Mouse (Mus musculus): ENCODE measurements around the gene Cdkal1.

Cdkal1 gene

GRCm38 (mm10) chr13:29572477-29572876 lies 283.0 kb downstream of the Cdkal1 start:
- DNase-seq = no peak

GRCm38 (mm10) chr13:29565710-29566109 lies 289.8 kb downstream of the Cdkal1 start:
- no peak for DNase-seq

DNA sequence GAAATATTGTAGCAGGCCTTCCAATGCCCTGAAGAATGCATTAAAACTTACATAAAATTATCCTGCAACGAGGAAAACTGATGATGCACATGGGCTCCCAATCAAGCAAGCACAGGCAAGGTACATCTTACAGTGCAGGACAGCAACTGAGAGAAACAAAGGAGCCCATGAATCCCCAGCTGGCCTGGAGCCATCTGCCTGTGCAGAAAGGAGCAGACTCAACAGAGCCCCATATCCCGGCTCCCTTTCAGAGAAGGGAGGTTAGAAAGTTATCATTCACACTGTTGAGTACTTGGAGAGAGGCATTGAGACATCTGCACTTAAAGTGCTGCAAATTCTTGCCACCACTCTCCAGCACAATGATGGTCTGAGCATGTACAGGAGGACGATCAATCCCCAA lies 296.3 kb downstream of the Cdkal1 start:
- no peak for DNase-seq

DNA sequence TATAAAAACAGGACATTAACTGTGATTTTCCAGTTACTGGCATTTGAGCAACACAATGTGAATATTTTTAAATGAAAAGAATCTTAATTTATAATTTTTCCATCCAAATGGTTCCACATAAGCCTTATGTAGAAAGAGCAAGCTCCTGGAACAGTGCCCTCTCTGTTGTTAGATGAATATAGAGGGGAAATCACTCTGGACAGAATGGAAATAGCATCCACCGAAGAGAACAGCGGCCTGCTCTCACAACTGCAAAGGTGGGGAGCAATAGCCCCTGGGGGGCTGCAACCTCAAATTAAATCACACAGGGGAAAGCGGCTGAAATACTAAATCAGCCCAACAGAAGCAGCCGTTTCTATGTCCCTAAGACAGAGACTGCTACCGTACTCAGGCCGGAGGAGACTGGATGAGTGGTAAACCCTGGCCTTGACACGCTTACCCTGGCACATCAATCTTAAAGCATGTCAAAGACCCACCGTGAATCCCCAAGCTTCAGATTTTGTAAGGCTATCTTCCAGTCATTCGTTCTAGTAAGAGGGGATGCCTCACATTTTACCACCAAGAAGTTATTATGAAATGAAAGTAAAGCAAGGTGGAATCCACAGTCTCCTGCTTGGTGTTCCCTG lies 300.2 kb downstream of the Cdkal1 start:
- DNase-seq = no peak

DNA sequence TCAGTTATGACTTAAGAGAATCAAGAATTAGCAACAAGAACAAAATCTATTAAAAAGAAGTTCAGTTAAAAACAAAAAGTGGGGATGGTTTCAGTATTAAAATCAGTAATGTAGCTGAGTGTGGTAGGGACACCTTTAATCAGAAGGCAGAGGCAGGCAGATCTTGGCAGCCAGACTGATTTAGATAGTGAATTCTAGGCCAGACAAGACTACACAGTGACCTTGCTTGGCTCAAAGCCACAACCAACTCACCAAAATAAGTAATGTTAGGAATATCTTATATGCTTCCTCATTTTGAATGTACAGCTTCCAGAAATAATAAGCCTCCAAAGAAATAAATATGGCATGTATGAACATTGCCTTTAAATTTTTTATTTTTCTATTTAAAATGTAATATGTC lies 301.7 kb downstream of the Cdkal1 start:
- no peak for DNase-seq

- no peak for DNase-seq
Observed at GRCm38 (mm10) chr13:29552322-29552870, 303.1 kb downstream of the Cdkal1 start.

- no peak for DNase-seq
Observed at GRCm38 (mm10) chr13:29550886-29551285, 304.6 kb downstream of the Cdkal1 start.

DNA sequence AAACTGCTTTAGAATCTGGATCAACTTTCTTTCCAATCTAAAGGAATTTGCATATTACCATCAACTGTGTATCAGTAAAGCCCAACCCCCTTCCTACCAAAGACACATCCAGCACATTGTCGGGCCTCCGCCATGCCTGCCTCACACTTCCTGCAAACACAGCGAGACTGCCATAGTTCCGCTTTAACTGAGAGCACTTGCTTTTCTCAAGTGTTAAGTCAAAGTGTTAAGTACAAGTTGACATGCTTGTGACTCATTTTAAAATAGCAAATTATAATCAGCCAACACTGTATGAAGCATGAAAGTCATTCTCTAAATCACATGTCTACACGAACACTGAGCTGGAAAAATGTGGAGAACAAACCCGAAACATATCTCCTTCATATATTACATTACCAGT lies 305.3 kb downstream of the Cdkal1 start:
- no peak for DNase-seq

- no peak for DNase-seq
Observed at GRCm38 (mm10) chr13:29549761-29550160, 305.7 kb downstream of the Cdkal1 start.

DNA sequence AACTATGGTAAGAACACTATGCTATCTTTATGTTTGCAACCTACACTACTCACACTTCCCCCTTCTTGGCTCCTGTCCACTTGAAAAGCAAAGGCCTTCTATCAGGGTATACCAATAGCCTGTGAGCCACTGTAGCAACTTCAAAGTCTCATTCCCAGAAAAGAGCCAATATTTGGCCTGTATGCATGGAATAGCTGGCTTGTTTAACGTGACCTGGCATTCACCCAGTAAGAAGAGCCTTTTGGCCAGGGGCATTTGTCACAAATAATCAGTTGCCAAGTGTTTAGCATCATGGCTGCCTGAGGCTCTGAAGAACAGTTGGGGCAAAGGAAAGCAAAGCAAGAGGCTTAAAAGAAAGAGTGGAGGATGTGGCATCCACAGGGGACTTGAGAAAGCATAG lies 317.6 kb downstream of the Cdkal1 start:
- peak; percentile 25 for DNase-seq

- DNase-seq = no peak
Observed at GRCm38 (mm10) chr13:29533586-29533985, 321.9 kb downstream of the Cdkal1 start.

DNA sequence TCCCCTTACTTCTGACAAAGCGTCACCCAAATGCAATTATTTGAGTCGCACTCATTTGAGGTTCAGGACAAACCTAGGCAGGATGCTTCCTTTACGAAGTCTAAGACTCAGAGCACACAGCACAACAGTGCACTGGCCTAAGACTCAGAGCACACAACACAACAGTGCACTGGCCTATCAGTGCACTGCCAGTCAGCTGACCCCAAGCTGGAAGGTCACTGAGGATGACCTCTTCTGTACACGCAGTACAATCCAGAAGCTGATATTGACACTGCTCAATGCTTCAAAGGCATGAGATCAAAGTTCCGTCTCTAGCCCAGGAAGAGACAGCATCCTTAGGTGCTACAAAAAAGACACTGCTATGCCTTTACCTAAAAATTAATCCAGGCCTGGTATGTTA lies 327.1 kb downstream of the Cdkal1 start:
- DNase-seq = no peak

GRCm38 (mm10) chr13:29521321-29521720 lies 334.2 kb downstream of the Cdkal1 start:
- DNase-seq = no peak

DNA sequence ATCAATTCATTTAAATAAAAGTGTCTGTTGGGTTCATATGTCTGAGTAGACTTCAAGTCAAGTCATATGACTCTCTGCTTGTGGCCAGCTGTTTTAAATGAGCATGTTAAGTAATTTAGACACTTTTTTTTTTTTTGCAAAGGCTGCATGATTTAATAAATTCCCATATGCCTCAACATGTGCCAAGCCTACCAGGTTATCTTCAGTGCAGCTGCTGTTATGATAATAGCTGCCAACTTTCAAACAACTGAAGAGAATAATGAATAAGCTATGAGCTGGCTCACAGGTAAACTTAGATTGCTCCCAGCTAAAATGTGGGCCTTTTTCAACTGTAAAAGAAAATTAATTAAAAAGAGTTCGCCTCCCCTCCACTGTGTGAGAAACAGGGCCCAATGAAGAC lies 341.4 kb downstream of the Cdkal1 start:
- no peak for DNase-seq

- DNase-seq = no peak
Observed at GRCm38 (mm10) chr13:29504861-29505568, 350.5 kb downstream of the Cdkal1 start.

- DNase-seq = peak; percentile 6
Observed at GRCm38 (mm10) chr13:29503147-29504044, 352.1 kb downstream of the Cdkal1 start.

DNA sequence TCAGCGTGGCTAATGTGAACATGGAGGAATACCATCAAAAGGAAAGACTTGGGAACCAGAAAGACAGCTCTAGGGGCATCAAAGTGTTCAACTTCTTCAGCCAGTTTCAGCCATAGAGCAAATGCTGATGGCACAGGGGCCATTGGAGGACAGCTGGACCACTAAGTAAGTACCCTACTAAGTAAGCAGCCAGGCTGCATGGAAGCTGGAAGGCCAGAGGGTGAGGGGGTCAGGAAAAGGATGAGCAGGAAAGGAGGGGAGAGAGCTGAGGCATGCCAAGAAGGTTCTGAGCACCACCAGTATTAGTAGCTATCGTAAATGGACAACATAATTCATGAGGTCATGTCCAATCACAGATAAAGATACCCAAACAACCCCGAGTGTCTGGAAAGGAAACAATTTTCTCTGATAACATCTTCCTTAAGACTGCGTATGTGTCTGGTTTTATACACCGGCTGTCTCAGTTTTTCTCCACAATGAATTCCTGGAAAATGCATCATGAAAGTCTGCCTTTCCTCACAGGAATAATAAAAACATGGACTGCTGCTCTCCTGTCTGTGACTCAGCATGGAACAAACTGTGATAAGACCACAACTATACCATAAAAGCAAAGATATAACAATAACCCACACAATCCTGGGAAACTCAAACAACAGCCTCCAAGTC lies 352.9 kb downstream of the Cdkal1 start:
- DNase-seq = no peak

DNA sequence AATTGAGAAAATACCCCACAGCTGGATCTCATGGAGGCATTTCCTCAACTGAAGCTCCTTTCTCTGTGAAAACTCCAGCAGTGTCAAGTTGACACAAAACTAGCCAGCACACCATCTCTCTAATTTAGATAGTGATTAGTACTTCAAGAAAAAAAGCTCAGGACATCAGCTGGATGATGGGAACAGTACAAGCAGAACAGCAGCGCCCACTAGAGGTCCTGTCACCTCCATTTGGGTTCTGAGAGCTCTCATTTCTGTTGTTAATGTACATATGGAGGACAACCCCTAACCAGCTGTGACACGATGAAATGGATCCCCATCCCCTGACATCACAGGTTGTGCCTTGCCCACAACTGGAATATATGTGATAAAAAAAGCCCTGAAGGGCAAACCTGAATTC lies 354.3 kb downstream of the Cdkal1 start:
- DNase-seq = no peak

- no peak for DNase-seq
Observed at GRCm38 (mm10) chr13:29499750-29500149, 355.7 kb downstream of the Cdkal1 start.

- DNase-seq = no peak
Observed at GRCm38 (mm10) chr13:29497286-29497685, 358.2 kb downstream of the Cdkal1 start.

GRCm38 (mm10) chr13:29490341-29490740 lies 365.1 kb downstream of the Cdkal1 start:
- no peak for DNase-seq

- DNase-seq = no peak
Observed at GRCm38 (mm10) chr13:29489476-29489875, 366.0 kb downstream of the Cdkal1 start.

DNA sequence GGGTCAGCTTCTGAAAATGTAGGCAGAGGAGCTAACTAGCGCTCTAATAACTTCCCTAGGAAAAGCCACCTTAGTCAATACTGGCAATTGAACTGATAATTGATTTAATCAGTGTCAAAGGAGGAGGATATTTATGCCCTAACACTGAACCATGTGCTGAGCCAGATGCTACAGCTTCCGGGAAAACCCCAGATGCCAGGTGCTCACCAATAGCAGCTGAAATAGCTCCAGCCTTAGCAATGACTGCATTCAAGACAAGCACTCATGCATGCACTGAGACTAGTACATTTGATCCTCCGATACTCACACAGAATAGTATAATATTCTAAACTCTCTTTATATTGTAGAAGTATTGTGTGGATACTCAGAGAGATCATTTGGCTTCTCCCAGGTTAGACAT lies 368.8 kb downstream of the Cdkal1 start:
- DNase-seq = no peak
